9 mouse cellular contexts compared by ENCODE assay signal in the genomic region with DNA sequence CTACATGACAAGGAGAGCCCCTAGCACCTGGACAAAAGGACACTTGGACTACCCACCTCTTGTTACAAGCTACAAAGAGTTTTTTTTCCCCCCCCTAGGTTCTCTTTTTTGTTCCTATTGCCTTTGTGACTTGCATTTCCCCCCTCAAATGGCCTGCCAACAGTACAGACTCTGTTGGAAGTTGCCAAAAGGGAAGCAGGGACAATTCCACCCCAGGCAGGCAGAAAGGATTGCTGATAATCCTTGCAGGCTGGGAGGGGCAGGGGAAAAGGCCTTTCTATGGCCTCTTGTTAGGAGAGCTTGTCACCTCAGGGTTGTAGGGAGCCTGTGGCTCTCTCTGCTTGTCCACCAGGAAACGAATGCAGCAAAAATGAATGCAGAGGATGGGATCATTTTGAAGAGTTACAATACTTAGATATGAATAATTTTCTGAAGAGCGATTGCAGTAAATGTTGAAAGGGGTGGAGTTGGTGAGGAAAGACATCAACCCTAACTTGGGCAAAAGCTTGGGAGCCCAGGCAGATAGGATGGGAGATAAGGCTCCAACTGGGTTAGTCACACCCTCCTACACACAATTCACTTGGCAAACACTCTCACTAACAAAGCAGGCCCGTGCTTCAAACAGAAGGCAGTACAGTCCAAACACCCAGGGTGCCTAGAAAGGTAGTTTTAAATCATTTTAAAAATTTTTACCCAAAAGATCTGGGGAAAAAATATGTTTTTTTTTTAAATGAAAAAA. TPM values are rescaled to one million over a fixed set of nuclear protein-coding genes. Genes with fewer than 3 reads are reported as not detected.
A peak's percentile ranks its signal among the peaks of the same experiment; 100 is the strongest.
DNase-seq lines count a peak whose midpoint lies in the region; ATAC-seq and TF ChIP-seq lines count a peak whose summit lies in the region.
"Had no signal": no experiment of that assay in that cellular context is flagged by ENCODE, and none has a peak within 500 bp of the region (broad histone marks: within the 10 kb centered on the region; RNA-seq: fewer than 3 reads in every experiment).

No protein-coding gene starts in this region.

- H3K27ac ChIP-seq in kidney, embryonic 16.5 days (ENCODE audit: low read length), result peak overlapping the region; percentile 56
- peak overlapping the region; percentile 79 for H3K27ac ChIP-seq in heart, embryonic 12.5 days (ENCODE audit: poor library complexity, severe bottlenecking)
- peak overlapping the region; percentile 59 for H3K27ac ChIP-seq in lung, postnatal 0 days (ENCODE audit: low read length)

- intact Hi-C loops in gastrocnemius, postnatal 14 days (cut with DNase I; ENCODE audit: low total_unique reads), result no loop called here

- H3K9ac ChIP-seq in kidney, embryonic 16.5 days (replicated peaks; ENCODE audit: low read length), result no peak overlapping the region
- H3K9ac ChIP-seq in heart, embryonic 12.5 days, result no peak overlapping the region
- no peak overlapping the region for H3K9ac ChIP-seq in lung, postnatal 0 days (replicated peaks; ENCODE audit: low read depth)

- no peak for TF ChIP-seq CTCF in lung, postnatal 0 days (IDR thresholded peaks at IDR 0.05)

- peaks cover 33% of the 10 kb centered on the region for H3K4me1 ChIP-seq in kidney, embryonic 16.5 days (ENCODE audit: insufficient read depth, low read length)
- peaks cover 21% of the 10 kb centered on the region for H3K4me1 ChIP-seq in heart, embryonic 12.5 days (replicated peaks)
- peaks cover 16% of the 10 kb centered on the region; the same call in 1 of the 2 replicates for H3K4me1 ChIP-seq in lung, postnatal 0 days (ENCODE audit: insufficient read depth, low read depth, low read length)

- WGBS in kidney, embryonic 16.5 days, result 41% methylated on average over 3 of the region's 3 CpGs
- WGBS in heart, embryonic 12.5 days, result 15% methylated on average over 3 of the region's 3 CpGs
- WGBS in lung, postnatal 0 days, result 26% methylated on average over 3 of the region's 3 CpGs

- no peaks in the 10 kb centered on the region for H3K36me3 ChIP-seq in kidney, embryonic 16.5 days (ENCODE audit: insufficient read depth, low read length)
- H3K36me3 ChIP-seq in heart, embryonic 12.5 days, result no peaks in the 10 kb centered on the region
- no peaks in the 10 kb centered on the region for H3K36me3 ChIP-seq in lung, postnatal 0 days (ENCODE audit: insufficient read depth, low read length)

- H3K4me2 ChIP-seq in kidney, embryonic 16.5 days (replicated peaks; ENCODE audit: low read depth, low read length), result no peak overlapping the region
- H3K4me2 ChIP-seq in heart, embryonic 12.5 days, result no peak overlapping the region
- no peak overlapping the region for H3K4me2 ChIP-seq in lung, postnatal 0 days (replicated peaks; ENCODE audit: low read depth, low read length)

- DNase-seq in kidney, postnatal 4 days, result no peak
- DNase-seq in lung, postnatal 0 days (ENCODE audit: low spot score), result peak; percentile 38
- no peak for DNase-seq in testis, postnatal 10 days (ENCODE audit: low spot score)
- no peak for DNase-seq in gastrocnemius, postnatal 14 days
- no peak for DNase-seq in thymus, postnatal 0 days (ENCODE audit: low spot score)

- peak; percentile 47; the same call in 1 of the 2 replicates for TF ChIP-seq EP300 in lung, postnatal 0 days (IDR thresholded peaks at IDR 0.05)

- no peak for ATAC-seq in kidney, embryonic 16.5 days (ENCODE audit: low FRiP score, low TSS enrichment)
- peak; percentile 53; the same call in 1 of the 2 replicates for ATAC-seq in common myeloid progenitor, adult 5-6 weeks (replicated peaks; ENCODE audit: low read depth, poor library complexity, severe bottlenecking)
- ATAC-seq in heart, embryonic 12.5 days (ENCODE audit: insufficient number of reproducible peaks, low FRiP score), result peak; percentile 65
- peak; percentile 70 for ATAC-seq in lung, postnatal 0 days

- H3K27me3 ChIP-seq in kidney, embryonic 16.5 days (ENCODE audit: insufficient read depth, low read length), result no peaks in the 10 kb centered on the region
- H3K27me3 ChIP-seq in heart, embryonic 12.5 days (replicated peaks), result no peaks in the 10 kb centered on the region
- H3K27me3 ChIP-seq in lung, postnatal 0 days (replicated peaks; ENCODE audit: insufficient read depth, low read length), result no peaks in the 10 kb centered on the region
- H3K27me3 ChIP-seq: Patski had no signal

- H3K9me3 ChIP-seq in kidney, embryonic 16.5 days (ENCODE audit: low read length), result no peaks in the 10 kb centered on the region
- H3K9me3 ChIP-seq in heart, embryonic 12.5 days (replicated peaks), result no peaks in the 10 kb centered on the region
- H3K9me3 ChIP-seq in lung, postnatal 0 days (ENCODE audit: low read length), result no peaks in the 10 kb centered on the region

- no peak overlapping the region for H3K4me3 ChIP-seq in kidney, embryonic 16.5 days (ENCODE audit: low read length)
- no peak overlapping the region for H3K4me3 ChIP-seq in heart, embryonic 12.5 days
- H3K4me3 ChIP-seq in lung, postnatal 0 days (ENCODE audit: low read depth, low read length), result no peak overlapping the region

RNA-seq across cellular contexts. Expression of a gene that starts 52.8 kb away (rescaled TPM):
- polyA plus RNA-seq in kidney, embryonic 16.5 days (2015; fragmentation: Nextera tagmentation; extraction: Ambion mirVana), result 17.0 and 19.6 TPM in 2 replicates
- 1.0 and 1.5 TPM in 2 replicates for total RNA-seq in common myeloid progenitor, adult 5-6 weeks (2017)
- polyA plus RNA-seq in heart, embryonic 12.5 days (2016; fragmentation: Nextera tagmentation; extraction: Ambion mirVana), result 6.2 and 6.9 TPM in 2 replicates
- 9.5 and 9.6 TPM in 2 replicates for polyA plus RNA-seq in lung, postnatal 0 days (2015; fragmentation: Nextera tagmentation; extraction: Ambion mirVana)
- total RNA-seq in gastrocnemius, postnatal 14 days (2021), result 1 to 10 TPM; 3.1 to 4.5 TPM
- 1.1 TPM in 2 replicates for polyA plus RNA-seq in thymus, postnatal 0 days (2015; fragmentation: Nextera tagmentation; extraction: Ambion mirVana)
